Mouse (Mus musculus) stomach, postnatal 0 days (tissue): ENCODE results near the gene Btbd16. TPM values are rescaled to one million over a fixed set of nuclear protein-coding genes. Genes with fewer than 3 reads are reported as not detected.
A peak's percentile ranks its signal among the peaks of the same experiment; 100 is the strongest.

Experiments
- ATAC-seq: fragments of 200-750 bp; cut with Nextera tagmentation; 2 replicates; pipeline ENCODE4 v1.8.0; 2017; ENCODE audit not compliant: low FRiP score, low TSS enrichment
- DNase-seq: peaks from one replicate; pipeline ENCODE4 v3.0.0-alpha.2; 2016; ENCODE audit warnings: low spot score
- H3K27ac ChIP-seq: fragments of 300-500 bp; sonication (generic); replicated peaks from 2 replicates; pipeline ENCODE4 v1.5.1; 2014; ENCODE audit warnings: mild to moderate bottlenecking, control low read depth
- H3K27me3 ChIP-seq: fragments of 300-500 bp; sonication (generic); 2 replicates; pipeline ENCODE4 v1.6.1; 2014; ENCODE audit warnings: low read length; ENCODE audit not compliant: control insufficient read depth, insufficient read depth
- H3K36me3 ChIP-seq: fragments of 300-500 bp; sonication (generic); 2 replicates; pipeline ENCODE4 v1.6.1; 2014; ENCODE audit warnings: low read length, mixed read lengths; ENCODE audit not compliant: control insufficient read depth, insufficient read depth
- H3K4me1 ChIP-seq: fragments of 300-500 bp; sonication (generic); replicated peaks from 2 replicates; pipeline ENCODE4 v1.6.1; 2014; ENCODE audit warnings: antibody characterized with exemption; ENCODE audit not compliant: control insufficient read depth, insufficient read depth
- H3K4me2 ChIP-seq: fragments of 300-500 bp; sonication (generic); replicated peaks from 2 replicates; pipeline ENCODE4 v1.6.1; 2014; ENCODE audit warnings: low read depth, mild to moderate bottlenecking, control low read depth, moderate library complexity
- H3K4me3 ChIP-seq: fragments of 300-500 bp; sonication (generic); 2 replicates; pipeline ENCODE4 v1.5.1; 2014; ENCODE audit warnings: low read depth, low read length, control low read depth
- H3K9ac ChIP-seq: fragments of 300-500 bp; sonication (generic); 2 replicates; pipeline ENCODE4 v1.6.1; 2014; ENCODE audit warnings: mild to moderate bottlenecking, low read length, control low read depth, mixed read lengths
- H3K9me3 ChIP-seq: fragments of 300-500 bp; sonication (generic); 2 replicates; pipeline ENCODE4 v1.6.1; 2016; ENCODE audit warnings: low read length; ENCODE audit not compliant: control insufficient read depth
- CTCF ChIP-seq: IDR thresholded peaks from 2 replicates; pipeline ENCODE4 v1.5.1; 2016; ENCODE audit warnings: antibody characterized with exemption, low read depth, mild to moderate bottlenecking, moderate library complexity
- EP300 ChIP-seq: optimal IDR thresholded peaks from 2 replicates; pipeline ENCODE3; 2016; ENCODE audit warnings: antibody characterized with exemption
- WGBS: fragments of 180-500 bp; shearing (Covaris S2); extraction: QIAGEN DNeasy Blood & Tissue Kit; methylation state at CpG from one replicate; pipeline ENCODE4 v1.1.7; 2014; 5-methylcytosine and 5-hydroxymethylcytosine counted together
- polyA plus RNA-seq: library from polyadenylated mRNA; unstranded; fragments of >200 nt; fragmentation: Nextera tagmentation; extraction: Ambion mirVana; gene quantifications from 2 replicates; pipeline ENCODE4 v1.2.1, GENCODE M21; 2015

Btbd16 gene
- polyA plus RNA-seq, 1 experiment from 2014 or later, result 0.05 TPM

- no peaks in the 10 kb centered on the region for H3K27me3 ChIP-seq
- H3K36me3 ChIP-seq, result no peaks in the 10 kb centered on the region
- DNase-seq (no peak), ATAC-seq (no peak)
- WGBS, result 79% methylated on average over 17 of the region's 17 CpGs
- no peaks in the 10 kb centered on the region for H3K9me3 ChIP-seq
- TF ChIP-seq CTCF (no peak), EP300 (no peak)
- no peaks in the 10 kb centered on the region for H3K4me1 ChIP-seq
- no peak overlapping the region for H3K9ac ChIP-seq
- H3K4me2 ChIP-seq, result no peak overlapping the region
- H3K4me3 ChIP-seq, result no peak overlapping the region
- H3K27ac ChIP-seq, result no peak overlapping the region
Observed at GRCm38 (mm10) chr7:130847164-130847718, 73.4 kb downstream of the Btbd16 start.

- Histone ChIP-seq H3K9ac (no peak overlapping the region), H3K27me3 (no peaks in the 10 kb centered on the region), H3K4me3 (no peak overlapping the region), H3K36me3 (no peaks in the 10 kb centered on the region), H3K4me1 (no peaks in the 10 kb centered on the region; the same call in 1 of the 2 replicates), H3K27ac (no peak overlapping the region), H3K9me3 (no peaks in the 10 kb centered on the region), H3K4me2 (no peak overlapping the region)
- TF ChIP-seq EP300, result no peak
- no peak for TF ChIP-seq CTCF
- peak; percentile 40 for DNase-seq
- 50% methylated on average over 4 of the region's 4 CpGs for WGBS
- ATAC-seq, result peak; percentile 71
Observed at GRCm38 (mm10) chr7:130854684-130855292, 80.9 kb downstream of the Btbd16 start.

GRCm38 (mm10) chr7:130855681-130856080, 81.8 kb downstream of the Btbd16 start:
- WGBS, result 28% methylated on average over 3 of the region's 3 CpGs
- DNase-seq, result peak; percentile 55
- no peaks in the 10 kb centered on the region for H3K9me3 ChIP-seq

GRCm38 (mm10) chr7:130857973-130858372, 84.1 kb downstream of the Btbd16 start:
- Histone ChIP-seq H3K9ac (no peak overlapping the region), H3K27ac (no peak overlapping the region), H3K27me3 (no peaks in the 10 kb centered on the region), H3K4me2 (no peak overlapping the region), H3K9me3 (no peaks in the 10 kb centered on the region), H3K36me3 (no peaks in the 10 kb centered on the region), H3K4me3 (no peak overlapping the region), H3K4me1 (no peaks in the 10 kb centered on the region; the same call in 1 of the 2 replicates)
- 74% methylated on average over 6 of the region's 6 CpGs for WGBS
- DNase-seq (no peak), ATAC-seq (no peak)
- TF ChIP-seq EP300 (no peak), CTCF (no peak)

More at GRCm38 (mm10) chr7:130855681-130856080, 81.8 kb downstream of the Btbd16 start:
- no peaks in the 10 kb centered on the region for H3K27me3 ChIP-seq
- H3K4me1 ChIP-seq, result no peaks in the 10 kb centered on the region; the same call in 1 of the 2 replicates
- no peaks in the 10 kb centered on the region for H3K36me3 ChIP-seq
- no peak overlapping the region for H3K27ac ChIP-seq
- peak; percentile 50; the same call in 1 of the 2 replicates for ATAC-seq
- TF ChIP-seq EP300, result no peak
- TF ChIP-seq CTCF, result no peak
- no peak overlapping the region for H3K4me3 ChIP-seq
- no peak overlapping the region for H3K9ac ChIP-seq
- H3K4me2 ChIP-seq, result no peak overlapping the region

GRCm38 (mm10) chr7:130859926-130860325, 86.1 kb downstream of the Btbd16 start:
- H3K4me3 ChIP-seq, result no peak overlapping the region
- WGBS, result 52% methylated on average over 5 of the region's 5 CpGs
- no peak overlapping the region for H3K4me2 ChIP-seq
- H3K9ac ChIP-seq, result no peak overlapping the region
- H3K27me3 ChIP-seq, result no peaks in the 10 kb centered on the region
- H3K36me3 ChIP-seq, result no peaks in the 10 kb centered on the region
- ATAC-seq (no peak), DNase-seq (no peak)
- no peaks in the 10 kb centered on the region; the same call in 1 of the 2 replicates for H3K4me1 ChIP-seq
- H3K27ac ChIP-seq, result no peak overlapping the region
- TF ChIP-seq EP300 (no peak), CTCF (no peak)
- H3K9me3 ChIP-seq, result no peaks in the 10 kb centered on the region

GRCm38 (mm10) chr7:130860721-130861142, 86.9 kb downstream of the Btbd16 start:
- DNase-seq (no peak), ATAC-seq (no peak)
- Histone ChIP-seq H3K4me1 (no peaks in the 10 kb centered on the region), H3K9ac (no peak overlapping the region), H3K27me3 (no peaks in the 10 kb centered on the region), H3K9me3 (no peaks in the 10 kb centered on the region), H3K36me3 (no peaks in the 10 kb centered on the region), H3K4me3 (no peak overlapping the region), H3K4me2 (no peak overlapping the region), H3K27ac (no peak overlapping the region)
- WGBS, result 38% methylated on average over 11 of the region's 11 CpGs
- TF ChIP-seq CTCF, result no peak
- no peak for TF ChIP-seq EP300
